Mouse (Mus musculus) heart, embryonic 14.5 days (tissue): Measurements from ENCODE around the gene Boc. TPM values are rescaled to one million over a fixed set of nuclear protein-coding genes. Genes with fewer than 3 reads are reported as not detected.

ENCODE experiments used
- ATAC-seq: fragments of 200-750 bp; cut with Nextera tagmentation; 2 replicates; pipeline ENCODE4 v1.8.0; 2017; ENCODE audit warnings: low read depth, moderate TSS enrichment; ENCODE audit not compliant: insufficient number of reproducible peaks, insufficient read depth, low FRiP score
- H3K27ac ChIP-seq, 2 experiments: fragments of 200-500 bp in 1 of 2; fragments of 300-500 bp in 1 of 2; sonication (generic) in 1 of 2; replicated peaks in 1 of 2; 2 replicates each; pipeline ENCODE4 v1.5.1; 2012 to 2014; ENCODE audit warnings: low read depth in 2 of 2, low read length in 2 of 2, control low read depth in 1 of 2, mild to moderate bottlenecking in 1 of 2, mixed read lengths in 1 of 2; ENCODE audit not compliant: control insufficient read depth in 1 of 2, insufficient read depth in 1 of 2
- H3K27me3 ChIP-seq: fragments of 300-500 bp; sonication (generic); 2 replicates; pipeline ENCODE4 v1.6.1; 2014; ENCODE audit warnings: mild to moderate bottlenecking, low read length, control low read depth; ENCODE audit not compliant: control insufficient read depth, insufficient read depth
- H3K36me3 ChIP-seq: fragments of 300-500 bp; sonication (generic); 2 replicates; pipeline ENCODE4 v1.6.1; 2014; ENCODE audit warnings: mild to moderate bottlenecking, control low read depth, low read length, mixed read lengths; ENCODE audit not compliant: control insufficient read depth, insufficient read depth
- H3K4me1 ChIP-seq, 2 experiments: fragments of 200-500 bp in 1 of 2; fragments of 300-500 bp in 1 of 2; sonication (generic) in 1 of 2; 2 replicates each; pipeline ENCODE4 v1.6.1; 2012 to 2014; ENCODE audit warnings: low read length in 2 of 2, control low read depth in 1 of 2, mixed read lengths in 1 of 2; ENCODE audit not compliant: control insufficient read depth in 2 of 2, insufficient read depth in 2 of 2
- H3K4me2 ChIP-seq: fragments of 300-500 bp; sonication (generic); 2 replicates; pipeline ENCODE4 v1.6.1; 2014; ENCODE audit warnings: mild to moderate bottlenecking, low read length
- H3K4me3 ChIP-seq, 2 experiments: fragments of 200-500 bp in 1 of 2; fragments of 300-500 bp in 1 of 2; sonication (generic) in 1 of 2; 2 replicates each; pipeline ENCODE4 v1.5.1; 2012 to 2014; ENCODE audit warnings: low read length in 2 of 2, mild to moderate bottlenecking in 2 of 2, control low read depth in 1 of 2, low read depth in 1 of 2, moderate library complexity in 1 of 2; ENCODE audit not compliant: control insufficient read depth in 1 of 2, insufficient read depth in 1 of 2
- H3K9ac ChIP-seq: fragments of 300-500 bp; sonication (generic); 2 replicates; pipeline ENCODE4 v1.6.1; 2014; ENCODE audit warnings: mild to moderate bottlenecking, low read length
- H3K9me3 ChIP-seq: fragments of 300-500 bp; sonication (generic); 2 replicates; pipeline ENCODE4 v1.6.1; 2016; ENCODE audit warnings: low read length, control low read depth; ENCODE audit not compliant: control insufficient read depth
- WGBS: fragments of 180-500 bp; shearing (Covaris S2); extraction: QIAGEN DNeasy Blood & Tissue Kit; methylation state at CpG from one replicate; pipeline ENCODE4 v1.1.7; 2014; 5-methylcytosine and 5-hydroxymethylcytosine counted together
- polyA plus RNA-seq: library from polyadenylated mRNA; unstranded; fragments of >200 nt; fragmentation: Nextera tagmentation; extraction: Ambion mirVana; gene quantifications from 2 replicates; pipeline ENCODE4 v1.2.1, GENCODE M21; 2014

The Boc gene
- polyA plus RNA-seq, 1 experiment from 2014 or later = 7.6 TPM

- Histone ChIP-seq H3K4me1 (peaks cover 18 to 24% of the 10 kb centered on the region in 2 experiments), H3K9ac (no peak overlapping the region), H3K27me3 (no peaks in the 10 kb centered on the region), H3K4me3 (no peak overlapping the region), H3K36me3 (no peaks in the 10 kb centered on the region), H3K9me3 (no peaks in the 10 kb centered on the region), H3K4me2 (peak overlapping the region; percentile 33; the same call in 1 of the 2 replicates), H3K27ac (peak overlapping the region; percentile 10 to 47; a peak in 1 of 4 replicates)
- 11% methylated on average over 12 of the region's 12 CpGs for WGBS
- ATAC-seq = no peak
Measured at GRCm38 (mm10) chr16:44526689-44527088, 32.0 kb downstream of the Boc start.

- Histone ChIP-seq H3K4me3 (no peak overlapping the region), H3K27ac (no peak overlapping the region), H3K9me3 (no peaks in the 10 kb centered on the region), H3K4me1 (peaks cover 15 to 19% of the 10 kb centered on the region in 2 experiments), H3K9ac (no peak overlapping the region), H3K4me2 (no peak overlapping the region), H3K36me3 (no peaks in the 10 kb centered on the region), H3K27me3 (no peaks in the 10 kb centered on the region)
- 87% methylated on average over 1 of the region's 1 CpGs for WGBS
- no peak for ATAC-seq
Measured at GRCm38 (mm10) chr16:44526044-44526443, 32.7 kb downstream of the Boc start.

- no peak for ATAC-seq
- no peak overlapping the region for H3K9ac ChIP-seq
- peaks cover 8% of the 10 kb centered on the region in 2 experiments for H3K4me1 ChIP-seq
- no peak overlapping the region for H3K4me3 ChIP-seq
- no peak overlapping the region for H3K4me2 ChIP-seq
- peaks cover 16% of the 10 kb centered on the region for H3K36me3 ChIP-seq
- H3K9me3 ChIP-seq = no peaks in the 10 kb centered on the region
- H3K27me3 ChIP-seq = no peaks in the 10 kb centered on the region
- 75% methylated on average over 7 of the region's 7 CpGs for WGBS
- no peak overlapping the region for H3K27ac ChIP-seq
Measured at GRCm38 (mm10) chr16:44523595-44523994, 35.1 kb downstream of the Boc start.

- WGBS = 72% methylated on average over 6 of the region's 6 CpGs
- no peaks in the 10 kb centered on the region for H3K4me1 ChIP-seq
- peaks cover 27% of the 10 kb centered on the region for H3K36me3 ChIP-seq
Measured at GRCm38 (mm10) chr16:44516498-44516897, 42.2 kb downstream of the Boc start.

GRCm38 (mm10) chr16:44510521-44511213, 48.0 kb downstream of the Boc start:
- peak overlapping the region in 1 of 2 experiments; percentile 6; a peak in 1 of 4 replicates for H3K27ac ChIP-seq
- ATAC-seq = no peak

More at GRCm38 (mm10) chr16:44516498-44516897, 42.2 kb downstream of the Boc start:
- Histone ChIP-seq H3K9ac (no peak overlapping the region), H3K27me3 (no peaks in the 10 kb centered on the region), H3K4me2 (no peak overlapping the region), H3K4me3 (no peak overlapping the region), H3K27ac (no peak overlapping the region), H3K9me3 (no peaks in the 10 kb centered on the region)
- no peak for ATAC-seq

GRCm38 (mm10) chr16:44509458-44510344, 49.0 kb downstream of the Boc start:
- Histone ChIP-seq H3K9me3 (no peaks in the 10 kb centered on the region), H3K9ac (no peak overlapping the region), H3K4me3 (no peak overlapping the region), H3K4me1 (peaks cover 0 to 4% of the 10 kb centered on the region in 2 experiments; a peak in 1 of 4 replicates), H3K27ac (no peak overlapping the region), H3K27me3 (no peaks in the 10 kb centered on the region), H3K4me2 (no peak overlapping the region), H3K36me3 (peaks cover 8% of the 10 kb centered on the region)
- peak; percentile 17; the same call in 1 of the 2 replicates for ATAC-seq
- 60% methylated on average over 7 of the region's 7 CpGs for WGBS

More at GRCm38 (mm10) chr16:44510521-44511213, 48.0 kb downstream of the Boc start:
- 78% methylated on average over 13 of the region's 13 CpGs for WGBS
- Histone ChIP-seq H3K4me3 (no peak overlapping the region), H3K4me1 (peaks cover 0 to 4% of the 10 kb centered on the region in 2 experiments; a peak in 1 of 4 replicates), H3K9me3 (no peaks in the 10 kb centered on the region), H3K9ac (no peak overlapping the region), H3K4me2 (no peak overlapping the region), H3K27me3 (no peaks in the 10 kb centered on the region), H3K36me3 (peaks cover 8% of the 10 kb centered on the region)

- Histone ChIP-seq H3K27me3 (no peaks in the 10 kb centered on the region), H3K4me3 (no peak overlapping the region), H3K36me3 (peaks cover 8% of the 10 kb centered on the region), H3K27ac (no peak overlapping the region), H3K4me1 (peaks cover 0 to 4% of the 10 kb centered on the region in 2 experiments; a peak in 1 of 4 replicates), H3K4me2 (no peak overlapping the region), H3K9me3 (no peaks in the 10 kb centered on the region; the same call in 1 of the 2 replicates), H3K9ac (no peak overlapping the region)
- ATAC-seq = no peak
- 84% methylated on average over 13 of the region's 13 CpGs for WGBS
Measured at GRCm38 (mm10) chr16:44508772-44509171, 49.9 kb downstream of the Boc start.
